Mouse (Mus musculus): ENCODE measurements around the gene Dhcr7.
A peak's percentile ranks its signal among the peaks of the same experiment; 100 is the strongest.

Gene Dhcr7

GRCm38 (mm10) chr7:143834316-143834715, 11.4 kb downstream of the Dhcr7 start:
- no peak for DNase-seq

DNA sequence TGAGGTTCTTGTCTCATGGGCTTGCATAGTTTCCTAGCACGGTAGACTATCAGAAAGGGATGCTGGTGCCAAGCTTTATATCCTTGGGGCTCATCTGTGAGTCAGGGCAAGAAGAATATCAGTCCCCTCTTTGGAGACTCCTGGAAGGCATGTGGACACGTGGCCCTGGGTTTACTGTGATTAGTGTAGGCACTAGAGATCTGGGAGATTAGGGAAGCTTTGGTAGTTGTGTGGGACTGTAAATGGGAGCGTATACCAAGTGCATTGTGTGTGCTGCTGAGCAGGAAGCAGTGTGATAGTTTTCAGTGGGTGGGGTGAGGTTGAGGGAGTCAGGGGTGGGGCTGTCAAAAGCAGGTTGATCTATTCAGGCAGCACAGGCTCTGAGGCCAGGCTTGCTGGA, 12.0 kb downstream of the Dhcr7 start:
- DNase-seq, result no peak

DNA sequence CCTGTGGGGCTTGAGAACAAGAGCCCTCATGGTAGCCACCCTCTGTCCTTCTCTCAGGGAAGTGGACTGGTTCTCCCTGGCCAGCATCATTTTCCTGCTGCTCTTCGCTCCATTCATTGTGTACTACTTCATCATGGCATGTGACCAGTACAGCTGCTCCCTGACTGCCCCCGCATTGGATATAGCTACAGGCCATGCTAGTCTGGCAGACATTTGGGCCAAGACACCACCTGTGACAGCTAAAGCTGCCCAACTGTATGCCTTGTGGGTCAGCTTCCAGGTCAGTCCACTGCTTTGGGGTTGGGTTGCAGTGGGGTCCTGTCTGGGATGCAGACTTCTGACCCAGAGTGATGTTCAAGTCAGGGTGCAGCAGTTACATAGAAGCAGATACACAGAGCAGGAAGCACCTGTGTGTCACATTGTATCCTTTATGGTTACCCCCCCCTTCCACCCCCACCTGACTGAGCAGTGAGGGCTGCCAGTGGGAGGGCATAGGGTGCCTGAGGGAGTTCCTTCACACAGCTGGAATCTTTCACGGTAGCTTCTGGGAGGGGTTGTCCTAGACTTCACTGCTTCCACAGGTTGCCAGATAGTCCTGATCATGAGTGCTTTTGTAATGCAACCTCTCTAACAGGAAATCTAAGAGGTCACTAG, 14.9 kb downstream of the Dhcr7 start:
- DNase-seq, result no peak

DNA sequence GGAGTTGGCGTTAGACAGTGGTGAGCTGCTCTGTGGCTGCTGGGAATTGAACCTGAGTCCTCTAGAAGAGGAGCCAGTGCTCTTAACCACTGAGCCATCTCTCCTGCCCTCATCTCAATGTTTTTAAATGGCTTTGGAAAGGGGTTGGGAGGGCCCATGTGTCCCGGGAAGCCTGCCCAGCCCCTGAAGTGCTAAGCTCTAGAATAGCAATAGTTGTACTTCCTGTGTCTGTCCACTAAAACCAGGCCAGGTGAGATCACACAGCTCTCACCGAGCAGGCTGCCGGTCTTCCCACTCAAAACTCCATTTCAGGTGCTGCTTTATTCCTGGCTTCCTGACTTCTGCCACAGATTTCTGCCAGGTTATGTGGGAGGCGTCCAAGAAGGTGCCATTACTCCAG, 17.2 kb downstream of the Dhcr7 start:
- no peak for DNase-seq

DNA sequence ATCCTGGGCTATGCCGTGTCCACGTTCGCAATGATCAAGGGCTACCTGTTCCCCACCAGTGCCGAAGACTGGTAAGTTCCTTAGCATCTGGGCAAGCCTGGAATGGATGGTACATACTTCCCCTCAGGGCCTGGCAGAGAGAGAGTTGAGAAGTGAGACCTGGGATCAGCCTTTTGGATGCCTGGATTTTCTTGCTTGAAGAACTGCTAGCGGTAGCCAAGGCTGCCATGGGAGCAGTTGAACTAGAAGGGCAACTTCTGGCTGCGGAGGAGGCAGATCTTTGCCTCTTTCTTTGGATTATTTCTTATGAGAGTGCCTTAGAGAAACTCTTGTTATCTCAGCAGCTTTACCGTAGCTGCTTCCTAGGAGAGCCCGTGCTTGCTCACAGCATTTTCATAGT, 18.4 kb downstream of the Dhcr7 start:
- DNase-seq, result no peak

DNA sequence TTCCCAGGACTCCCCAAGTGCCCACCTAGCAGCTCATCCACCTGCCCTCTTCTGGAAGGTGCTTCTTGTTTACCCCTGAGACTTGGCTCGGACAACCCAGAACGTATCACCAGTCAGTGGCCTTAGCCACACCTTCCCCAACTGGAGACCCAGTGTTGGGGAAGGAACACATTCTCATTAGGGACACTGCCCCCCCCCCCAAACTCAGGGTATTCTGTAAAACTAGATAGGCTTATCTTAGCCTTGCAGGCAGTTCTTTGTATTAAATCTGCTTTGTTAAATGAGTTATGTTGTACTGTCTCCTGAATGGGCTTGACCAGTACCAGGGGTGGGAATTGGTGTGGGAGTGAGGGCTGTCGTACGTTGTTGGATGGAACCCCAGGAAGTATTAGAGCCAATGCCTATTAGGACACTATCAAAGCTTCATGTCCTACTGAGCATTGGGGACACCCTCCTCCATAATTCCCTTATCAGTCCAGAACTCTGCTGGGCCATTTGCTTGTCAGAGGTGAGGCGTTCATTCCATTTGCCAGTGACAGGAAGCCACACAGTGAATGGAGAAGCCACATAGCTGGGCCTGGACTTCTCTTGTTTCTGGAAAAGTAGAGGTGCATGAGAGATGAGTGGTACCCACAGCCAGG, 25.3 kb downstream of the Dhcr7 start:
- DNase-seq, result no peak

- DNase-seq, result peak; percentile 45
Observed at GRCm38 (mm10) chr7:143848768-143849482, 26.0 kb downstream of the Dhcr7 start.

DNA sequence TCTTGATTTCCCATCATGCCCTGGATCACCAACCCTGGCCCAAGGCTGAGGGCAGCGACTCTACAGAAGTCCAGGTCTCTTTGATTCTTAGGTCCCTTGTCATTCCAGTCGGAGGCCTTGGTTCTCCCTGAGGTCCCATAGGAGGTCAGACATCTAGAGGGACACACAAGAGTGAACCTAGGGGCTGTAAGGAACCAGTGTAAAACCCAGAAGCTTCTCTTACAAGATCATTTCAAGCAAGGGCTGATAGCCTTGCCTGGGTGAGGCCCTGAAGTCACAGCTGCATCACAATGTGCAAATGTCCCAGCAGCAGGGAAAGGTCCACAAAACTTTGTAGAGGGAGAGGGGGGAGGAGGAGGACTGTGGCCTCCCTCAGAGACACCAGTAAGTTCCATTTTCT, 43.6 kb downstream of the Dhcr7 start, which contains the start of gene Gm498:
Gene Gm498 (plus strand): TSS at position 301 of the 400 bp plus-strand sequence.
- no peak for DNase-seq

DNA sequence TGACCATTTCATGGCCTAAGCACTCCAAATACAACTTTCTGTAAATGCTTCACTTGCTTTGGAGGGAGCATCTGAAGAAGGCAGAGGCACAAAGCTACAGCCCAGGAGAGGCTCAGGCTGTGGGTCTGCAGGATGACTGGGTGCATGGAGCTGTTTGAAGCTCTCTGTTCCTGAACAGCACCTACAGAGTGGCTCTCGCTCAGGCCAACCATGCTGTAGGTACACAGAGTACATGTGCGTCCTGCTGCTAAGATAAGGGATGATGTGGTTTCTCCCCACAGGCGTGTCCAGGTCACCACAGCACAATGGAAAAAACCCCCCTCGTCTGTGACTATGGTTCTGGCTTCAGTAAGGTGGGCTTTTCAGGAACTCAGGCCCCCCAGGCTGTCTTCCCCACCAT, 45.9 kb downstream of the Dhcr7 start:
- no peak for DNase-seq

GRCm38 (mm10) chr7:143883717-143884116, 60.8 kb downstream of the Dhcr7 start:
- no peak for DNase-seq

DNA sequence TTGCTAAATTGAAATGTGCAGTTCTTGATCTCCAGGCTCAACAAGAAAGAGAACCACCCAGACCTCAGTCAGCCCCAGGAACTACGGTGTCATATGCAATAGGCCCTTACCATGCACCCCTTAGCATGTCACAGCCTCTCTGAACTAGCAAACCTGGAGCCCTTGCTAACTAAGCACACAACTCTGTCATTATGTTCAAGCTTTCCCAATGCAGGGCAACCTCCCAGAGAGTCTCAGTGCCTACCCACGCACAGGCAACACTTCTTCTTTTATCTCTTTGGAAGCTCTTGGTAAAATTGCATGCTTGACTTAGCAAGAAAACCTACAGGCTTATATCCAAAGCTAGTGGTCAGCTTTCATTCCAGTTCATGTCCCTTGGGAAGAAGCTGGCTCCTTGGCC, 68.2 kb downstream of the Dhcr7 start:
- no peak for DNase-seq

GRCm38 (mm10) chr7:143892361-143892760, 69.4 kb downstream of the Dhcr7 start:
- no peak for DNase-seq
